In genomic region chr13:59728378-59729093, GRCm38 (mm10) we compare ENCODE assay signal across 8 mouse cellular contexts. TPM values are rescaled to one million over a fixed set of nuclear protein-coding genes. Genes with fewer than 3 reads are reported as not detected.
A peak's percentile ranks its signal among the peaks of the same experiment; 100 is the strongest.
DNase-seq lines count a peak whose midpoint lies in the region; ATAC-seq lines count a peak whose summit lies in the region.

No protein-coding gene starts in this region.

- no peaks in the 10 kb centered on the region for H3K27me3 ChIP-seq in hindbrain, embryonic 15.5 days

- no peaks in the 10 kb centered on the region for H3K36me3 ChIP-seq in hindbrain, embryonic 15.5 days

- H3K9ac ChIP-seq in hindbrain, embryonic 15.5 days: no peak overlapping the region

- no peak overlapping the region for H3K27ac ChIP-seq in hindbrain, embryonic 15.5 days (replicated peaks)

- H3K4me1 ChIP-seq in hindbrain, embryonic 15.5 days (replicated peaks): peaks cover 7% of the 10 kb centered on the region

- ATAC-seq in hindbrain, embryonic 15.5 days (ENCODE audit: low FRiP score, low read depth): peak; percentile 85

- no peak overlapping the region for H3K4me3 ChIP-seq in hindbrain, embryonic 15.5 days

- no peaks in the 10 kb centered on the region for H3K9me3 ChIP-seq in hindbrain, embryonic 15.5 days

- 30% methylated on average over 7 of the region's 7 CpGs for WGBS in hindbrain, embryonic 15.5 days

- H3K4me2 ChIP-seq in hindbrain, embryonic 15.5 days: no peak overlapping the region

- DNase-seq in T-cell, adult 2 months (ENCODE audit: low spot score): peak; percentile 79
- peak; percentile 86 to 90 for DNase-seq in cerebellum, postnatal 25 days
- peak; percentile 86 to 89 for DNase-seq in frontal cortex, postnatal 36 days (ENCODE audit: low spot score in 2 of 2)
- peak; percentile 81 to 83 for DNase-seq in layer of hippocampus, postnatal 36 days
- peak; percentile 86 for DNase-seq in lung, postnatal 36 days
- peak; percentile 79 for DNase-seq in retina, postnatal 7 days (ENCODE audit: low read depth, low spot score)
- peak; percentile 52 for DNase-seq in urinary bladder, adult 2 months (ENCODE audit: low spot score)

RNA-seq across cellular contexts. Expression of gene Spata31d1d, which starts 3.0 kb away (rescaled TPM):
- not detected in 2 replicates for polyA plus RNA-seq in hindbrain, embryonic 15.5 days (2015; fragmentation: Nextera tagmentation; extraction: Ambion mirVana)
- total RNA-seq in layer of hippocampus, postnatal 36 days (2021): not detected
- not detected in 2 replicates for polyA plus RNA-seq in urinary bladder, adult 2 months (2012; rRNA removed)

RNA-seq across cellular contexts. Expression of gene Spata31d1b, which starts 16.5 kb away (rescaled TPM):
- polyA plus RNA-seq in hindbrain, embryonic 15.5 days (2015; fragmentation: Nextera tagmentation; extraction: Ambion mirVana): not detected in 2 replicates
- total RNA-seq in layer of hippocampus, postnatal 36 days (2021): under 1 TPM; 0.07 to 0.20 TPM
- not detected in 2 replicates for polyA plus RNA-seq in urinary bladder, adult 2 months (2012; rRNA removed)

RNA-seq across cellular contexts. Expression of gene 1700014D04Rik, which starts 18.0 kb away (rescaled TPM):
- polyA plus RNA-seq in hindbrain, embryonic 15.5 days (2015; fragmentation: Nextera tagmentation; extraction: Ambion mirVana): 0.05 and 0.21 TPM in 2 replicates
- 1 to 10 TPM in 1 of 2 experiments, under 1 TPM in 1; 0.55 to 1.0 TPM for total RNA-seq in layer of hippocampus, postnatal 36 days (2021)
- not detected in 2 replicates for polyA plus RNA-seq in urinary bladder, adult 2 months (2012; rRNA removed)

RNA-seq across cellular contexts. Expression of gene Spata31d1a, which starts 18.4 kb away (rescaled TPM):
- 0.05 TPM in 1 of 2 replicates, not detected in the other for polyA plus RNA-seq in hindbrain, embryonic 15.5 days (2015; fragmentation: Nextera tagmentation; extraction: Ambion mirVana)
- under 1 TPM; 0.08 to 0.40 TPM for total RNA-seq in layer of hippocampus, postnatal 36 days (2021)
- polyA plus RNA-seq in urinary bladder, adult 2 months (2012; rRNA removed): not detected in 2 replicates

RNA-seq across cellular contexts. Expression of gene 4921517D22Rik, which starts 34.6 kb away (rescaled TPM):
- polyA plus RNA-seq in hindbrain, embryonic 15.5 days (2015; fragmentation: Nextera tagmentation; extraction: Ambion mirVana): not detected in 2 replicates
- not detected for total RNA-seq in layer of hippocampus, postnatal 36 days (2021)
- not detected in 2 replicates for polyA plus RNA-seq in urinary bladder, adult 2 months (2012; rRNA removed)
